Mouse (Mus musculus) erythroblast, embryonic 14.5 days (primary cell): Measurements from ENCODE around the gene Xab2.

Source experiments
- GATA1 ChIP-seq: IDR thresholded peaks from 2 replicates; pipeline ENCODE4 v1.6.1; 2012; ENCODE audit warnings: low read length, inconsistent platforms, mixed read lengths
- TAL1 ChIP-seq: IDR thresholded peaks from 3 replicates; pipeline ENCODE4 v1.6.1; 2012; ENCODE audit warnings: low read length, inconsistent platforms, mixed read lengths

- TF ChIP-seq GATA1: no peak
- TF ChIP-seq TAL1: no peak
Measured at GRCm38 (mm10) chr8:3655526-3655925, 34.4 kb upstream of the Xab2 start, which contains the start of gene Retn.
